Mouse (Mus musculus) stomach, embryonic 15.5 days (tissue): ENCODE measurements around the gene Rapsn. TPM values are rescaled to one million over a fixed set of nuclear protein-coding genes. Genes with fewer than 3 reads are reported as not detected.

Experiments
- ATAC-seq: fragments of 200-750 bp; cut with Nextera tagmentation; 2 replicates; pipeline ENCODE4 v1.8.0; 2017; ENCODE audit warnings: low read depth, moderate number of reproducible peaks, moderate TSS enrichment; ENCODE audit not compliant: insufficient read depth, low FRiP score
- H3K27ac ChIP-seq: fragments of 300-500 bp; sonication (generic); 2 replicates; pipeline ENCODE4 v1.5.1; 2015; ENCODE audit warnings: mild to moderate bottlenecking, inconsistent platforms
- H3K27me3 ChIP-seq: fragments of 300-500 bp; sonication (generic); replicated peaks from 2 replicates; pipeline ENCODE4 v1.6.1; 2015; ENCODE audit warnings: inconsistent platforms
- H3K36me3 ChIP-seq: fragments of 300-500 bp; sonication (generic); 2 replicates; pipeline ENCODE4 v1.6.1; 2015; ENCODE audit warnings: inconsistent platforms
- H3K4me1 ChIP-seq: fragments of 300-500 bp; sonication (generic); 2 replicates; pipeline ENCODE4 v1.6.1; 2015; ENCODE audit warnings: inconsistent platforms
- H3K4me2 ChIP-seq: fragments of 300-500 bp; sonication (generic); 2 replicates; pipeline ENCODE4 v1.6.1; 2015; ENCODE audit warnings: mild to moderate bottlenecking, inconsistent platforms
- H3K4me3 ChIP-seq: fragments of 300-500 bp; sonication (generic); replicated peaks from 2 replicates; pipeline ENCODE4 v1.5.1; 2015; ENCODE audit warnings: inconsistent platforms
- H3K9ac ChIP-seq: fragments of 300-500 bp; sonication (generic); 2 replicates; pipeline ENCODE4 v1.6.1; 2015; ENCODE audit warnings: inconsistent platforms
- H3K9me3 ChIP-seq: fragments of 300-500 bp; sonication (generic); 2 replicates; pipeline ENCODE4 v1.6.1; 2016; ENCODE audit warnings: inconsistent platforms
- WGBS: fragments of 180-500 bp; shearing (Covaris S2); methylation state at CpG from one replicate; pipeline ENCODE4 v1.1.7; 2015; 5-methylcytosine and 5-hydroxymethylcytosine counted together
- polyA plus RNA-seq: library from polyadenylated mRNA; unstranded; fragments of >200 nt; fragmentation: Nextera tagmentation; extraction: Ambion mirVana; gene quantifications from 2 replicates; pipeline ENCODE4 v1.2.1, GENCODE M21; 2015

Rapsn gene
- polyA plus RNA-seq, 1 experiment from 2014 or later, result 2.0 TPM

DNA sequence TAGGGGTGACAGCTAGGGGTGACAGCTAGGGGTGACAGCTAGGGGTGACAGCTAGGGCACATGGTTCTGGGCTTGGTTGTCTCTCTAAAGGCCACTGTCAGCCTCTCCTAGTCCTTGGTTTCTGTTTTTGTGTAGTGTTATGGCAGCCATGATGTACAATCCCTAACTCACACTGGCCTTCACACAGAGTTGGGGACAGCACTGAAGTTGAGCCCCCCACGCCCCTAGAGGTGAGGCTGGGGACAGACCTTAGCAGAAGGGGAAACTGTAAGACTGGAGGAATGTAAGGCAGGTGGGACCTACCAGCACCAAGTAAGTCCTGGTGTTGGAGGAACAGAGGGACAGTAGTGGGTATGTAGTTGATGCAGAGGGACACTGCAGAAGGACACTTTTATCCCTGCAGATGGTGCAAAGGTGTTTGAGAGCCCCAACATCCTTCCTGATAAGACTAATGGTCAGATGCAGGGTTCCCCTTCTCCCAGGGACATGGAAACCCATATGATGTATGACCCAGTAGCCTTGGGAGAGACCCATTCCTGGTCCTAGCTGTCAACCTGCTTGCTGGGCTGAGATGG lies 48.0 kb downstream of the Rapsn start:
- no peak overlapping the region for H3K4me2 ChIP-seq
- no peaks in the 10 kb centered on the region for H3K36me3 ChIP-seq
- no peak overlapping the region for H3K27ac ChIP-seq
- H3K9me3 ChIP-seq, result no peaks in the 10 kb centered on the region
- H3K4me3 ChIP-seq, result no peak overlapping the region
- H3K9ac ChIP-seq, result no peak overlapping the region
- ATAC-seq, result no peak
- H3K27me3 ChIP-seq, result no peaks in the 10 kb centered on the region
- WGBS, result 39% methylated on average over 1 of the region's 1 CpGs
- peaks cover 4% of the 10 kb centered on the region; the same call in 1 of the 2 replicates for H3K4me1 ChIP-seq

DNA sequence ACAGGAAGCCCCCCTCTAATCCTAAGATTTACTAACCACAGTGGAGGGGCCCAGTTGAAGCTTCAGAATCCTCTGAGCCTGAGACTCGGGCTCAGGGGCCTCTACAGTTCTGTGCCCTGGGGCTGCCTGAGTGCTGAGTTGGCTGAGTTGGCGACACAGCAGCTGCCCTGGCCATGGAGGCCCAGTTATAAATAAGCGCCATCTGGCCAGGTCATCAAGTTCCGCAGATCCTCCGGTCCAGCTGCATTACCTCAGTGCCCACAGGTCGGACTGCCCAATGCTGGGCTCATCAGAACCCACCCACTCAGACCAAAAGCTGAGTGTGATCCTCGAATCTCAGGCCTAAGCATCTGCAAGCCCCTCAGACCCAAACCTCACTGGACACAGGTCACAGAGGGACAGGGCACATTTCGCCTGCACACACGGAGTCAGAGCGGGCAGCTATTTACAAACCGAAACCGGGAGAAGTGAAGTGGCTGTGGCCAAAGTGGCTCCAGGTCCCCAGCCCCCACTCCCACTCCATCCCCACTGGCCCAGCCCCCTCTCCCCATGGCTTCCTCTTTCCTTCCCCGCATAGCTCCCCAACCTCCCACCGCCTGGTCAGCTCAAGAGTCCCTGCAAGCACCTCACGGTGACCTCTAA lies 48.9 kb downstream of the Rapsn start:
- Histone ChIP-seq H3K9me3 (no peaks in the 10 kb centered on the region), H3K4me2 (no peak overlapping the region), H3K27ac (no peak overlapping the region), H3K4me1 (no peaks in the 10 kb centered on the region), H3K27me3 (no peaks in the 10 kb centered on the region), H3K36me3 (no peaks in the 10 kb centered on the region), H3K9ac (no peak overlapping the region), H3K4me3 (no peak overlapping the region)
- ATAC-seq, result no peak
- 80% methylated on average over 15 of the region's 15 CpGs for WGBS

DNA sequence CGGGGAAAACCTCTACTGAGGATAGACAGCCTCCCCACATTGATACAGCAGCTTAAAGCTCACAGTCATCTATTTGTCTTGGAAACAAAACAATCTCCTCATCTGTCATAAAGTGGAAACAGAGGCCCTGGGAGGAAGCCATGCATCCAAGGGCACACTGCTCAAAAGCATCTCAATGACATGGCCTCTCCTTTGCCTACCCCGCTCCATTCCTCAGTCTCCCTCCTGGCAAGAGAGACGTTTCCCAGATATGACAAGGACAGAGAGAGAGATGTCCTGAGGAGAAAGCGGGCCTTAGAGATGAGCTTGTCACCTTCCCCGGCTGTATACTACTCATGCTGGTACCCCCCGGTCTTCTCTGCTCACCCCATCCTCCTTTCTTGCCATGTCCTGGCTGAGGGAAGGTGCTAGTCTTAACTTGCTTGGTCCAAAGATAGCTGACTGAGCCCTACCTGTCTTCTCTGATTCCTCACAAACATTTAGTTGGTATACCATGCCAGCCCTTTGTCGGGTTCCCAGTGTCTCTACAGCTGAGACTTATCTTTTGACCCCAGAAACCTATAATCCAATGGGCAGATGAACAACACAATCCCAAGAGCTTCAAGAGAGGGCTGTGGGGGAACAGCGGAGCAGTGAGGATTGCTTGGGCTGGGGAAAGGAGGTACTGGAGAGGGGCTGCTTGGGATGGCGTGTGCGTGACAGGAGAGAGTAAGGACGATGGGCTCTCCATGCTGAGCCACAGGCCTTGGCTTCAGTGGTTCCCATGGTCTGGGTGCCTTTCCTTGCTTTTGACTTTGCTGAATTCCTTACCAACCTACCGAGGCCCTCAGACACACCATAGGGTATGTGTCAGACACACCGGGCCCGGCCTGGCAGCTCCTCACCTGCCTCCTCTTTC lies 50.3 kb downstream of the Rapsn start:
- Histone ChIP-seq H3K27ac (no peak overlapping the region), H3K4me1 (no peaks in the 10 kb centered on the region), H3K27me3 (no peaks in the 10 kb centered on the region), H3K9ac (no peak overlapping the region), H3K9me3 (no peaks in the 10 kb centered on the region), H3K36me3 (no peaks in the 10 kb centered on the region), H3K4me3 (no peak overlapping the region), H3K4me2 (no peak overlapping the region)
- no peak for ATAC-seq
- WGBS, result 87% methylated on average over 14 of the region's 14 CpGs

DNA sequence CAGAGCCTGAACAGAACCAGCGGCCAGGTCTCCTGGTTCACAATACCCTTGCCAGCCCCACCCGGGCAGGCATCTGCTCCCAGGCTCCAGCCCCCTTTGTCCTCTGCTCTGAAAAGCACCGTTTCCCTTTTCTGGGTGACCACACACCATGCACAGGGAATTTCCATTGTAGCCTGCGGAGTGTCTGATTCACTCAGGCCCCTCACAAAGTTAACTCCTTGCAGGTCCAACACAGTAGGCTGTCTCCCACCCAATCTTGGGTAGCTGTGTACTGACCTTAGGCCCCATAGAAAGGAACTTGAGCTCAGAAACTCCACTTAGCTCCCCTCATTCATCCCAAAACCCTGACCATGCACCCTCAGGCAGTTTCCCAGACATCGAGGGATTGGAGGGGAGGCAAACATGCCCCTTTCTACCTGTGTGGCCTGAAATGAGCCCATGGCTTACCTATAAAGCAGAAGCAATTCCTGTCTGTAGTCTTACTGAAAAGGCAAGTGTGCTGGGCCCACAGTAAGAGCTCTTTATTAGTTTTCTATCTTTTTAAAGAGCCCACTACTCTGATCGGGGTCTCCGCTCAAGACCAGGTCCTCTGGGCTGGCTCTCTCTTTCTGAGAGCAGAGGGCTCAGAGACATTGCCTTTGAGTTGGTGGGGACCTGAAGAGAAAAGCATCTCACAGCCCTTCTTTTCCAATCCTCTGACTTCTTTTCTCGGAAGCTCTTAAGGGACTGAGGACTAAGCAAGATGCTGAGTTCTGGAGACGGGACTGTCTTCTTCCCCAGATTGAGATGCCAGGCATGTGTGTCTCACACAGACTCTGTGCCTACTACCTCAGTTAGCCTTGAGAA lies 51.2 kb downstream of the Rapsn start:
- no peak overlapping the region for H3K4me3 ChIP-seq
- WGBS, result 72% methylated on average over 9 of the region's 9 CpGs
- no peaks in the 10 kb centered on the region for H3K9me3 ChIP-seq
- H3K36me3 ChIP-seq, result no peaks in the 10 kb centered on the region
- no peak overlapping the region for H3K27ac ChIP-seq
- H3K4me2 ChIP-seq, result no peak overlapping the region
- H3K4me1 ChIP-seq, result no peaks in the 10 kb centered on the region
- H3K27me3 ChIP-seq, result no peaks in the 10 kb centered on the region
- no peak overlapping the region for H3K9ac ChIP-seq
- no peak for ATAC-seq

DNA sequence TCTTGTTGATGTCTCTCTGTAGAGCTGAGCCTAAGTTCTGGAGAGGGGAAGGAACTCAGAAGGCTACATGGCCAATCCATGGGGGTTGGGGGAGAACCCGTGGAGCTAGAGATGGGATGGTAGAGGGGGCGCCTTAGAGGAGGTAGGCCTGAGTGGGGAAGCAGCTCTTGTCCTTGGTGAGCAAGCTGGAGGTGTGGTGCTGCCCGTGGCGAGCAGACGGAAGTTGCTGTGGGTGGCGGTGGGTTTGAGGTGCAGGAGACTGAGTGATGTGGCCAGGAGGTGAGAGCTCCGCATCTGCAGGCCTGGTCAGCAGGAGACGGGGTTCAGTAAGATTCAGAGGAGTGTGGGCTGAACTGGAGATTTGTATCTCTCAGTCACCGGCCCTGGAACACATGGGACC lies 52.0 kb downstream of the Rapsn start:
- Histone ChIP-seq H3K9ac (no peak overlapping the region), H3K27ac (no peak overlapping the region), H3K4me2 (no peak overlapping the region), H3K36me3 (no peaks in the 10 kb centered on the region), H3K9me3 (no peaks in the 10 kb centered on the region), H3K27me3 (no peaks in the 10 kb centered on the region), H3K4me1 (no peaks in the 10 kb centered on the region), H3K4me3 (no peak overlapping the region)
- WGBS, result 84% methylated on average over 9 of the region's 9 CpGs
- ATAC-seq, result no peak

DNA sequence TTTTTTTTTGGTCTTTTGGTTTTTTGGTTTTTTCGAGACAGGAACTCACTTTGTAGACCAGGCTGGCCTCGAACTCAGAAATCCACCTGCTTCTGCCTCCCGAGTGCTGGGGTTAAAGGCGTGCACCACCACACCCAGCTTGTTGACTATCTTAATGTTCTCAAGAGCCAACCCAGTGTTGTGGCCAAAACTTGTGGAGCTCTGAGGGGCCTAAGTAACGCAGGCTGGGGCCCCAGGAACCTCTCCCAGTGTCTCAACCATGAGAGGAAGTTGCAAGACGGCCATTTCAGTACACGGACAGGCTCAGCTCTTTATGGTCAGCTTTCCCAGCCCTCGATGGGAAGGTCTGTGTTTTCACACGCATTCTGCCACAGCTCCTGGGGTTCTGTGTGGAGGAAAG lies 53.6 kb downstream of the Rapsn start:
- no peak overlapping the region for H3K4me3 ChIP-seq
- H3K27me3 ChIP-seq, result no peaks in the 10 kb centered on the region
- H3K9ac ChIP-seq, result no peak overlapping the region
- 69% methylated on average over 9 of the region's 9 CpGs for WGBS
- no peak overlapping the region for H3K27ac ChIP-seq
- no peak overlapping the region for H3K4me2 ChIP-seq
- no peaks in the 10 kb centered on the region for H3K9me3 ChIP-seq
- no peak for ATAC-seq
- H3K4me1 ChIP-seq, result no peaks in the 10 kb centered on the region
- no peaks in the 10 kb centered on the region for H3K36me3 ChIP-seq

DNA sequence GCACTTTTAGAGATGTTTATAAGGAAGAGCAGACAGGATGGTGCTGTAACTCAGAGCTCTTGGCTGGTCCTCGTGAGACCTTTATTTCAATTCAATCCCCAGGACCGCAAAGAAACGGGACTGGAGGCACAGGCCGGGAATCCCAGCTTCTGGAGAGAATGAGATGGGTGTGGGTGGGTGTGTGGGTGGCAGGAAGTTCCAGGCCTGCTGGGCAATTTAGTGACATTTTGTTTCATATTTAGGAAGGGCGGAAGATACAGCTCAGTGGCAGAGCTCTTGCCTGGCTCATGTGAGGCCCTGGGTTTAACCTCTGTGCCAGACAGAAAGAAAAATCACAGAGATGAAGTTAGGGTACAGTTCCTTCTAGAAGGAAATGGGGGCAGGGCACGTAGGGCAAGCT lies 54.8 kb downstream of the Rapsn start:
- Histone ChIP-seq H3K4me2 (no peak overlapping the region), H3K4me3 (no peak overlapping the region), H3K4me1 (no peaks in the 10 kb centered on the region), H3K27ac (no peak overlapping the region), H3K27me3 (no peaks in the 10 kb centered on the region), H3K36me3 (no peaks in the 10 kb centered on the region), H3K9me3 (no peaks in the 10 kb centered on the region), H3K9ac (no peak overlapping the region)
- ATAC-seq, result no peak
- 67% methylated on average over 6 of the region's 6 CpGs for WGBS

DNA sequence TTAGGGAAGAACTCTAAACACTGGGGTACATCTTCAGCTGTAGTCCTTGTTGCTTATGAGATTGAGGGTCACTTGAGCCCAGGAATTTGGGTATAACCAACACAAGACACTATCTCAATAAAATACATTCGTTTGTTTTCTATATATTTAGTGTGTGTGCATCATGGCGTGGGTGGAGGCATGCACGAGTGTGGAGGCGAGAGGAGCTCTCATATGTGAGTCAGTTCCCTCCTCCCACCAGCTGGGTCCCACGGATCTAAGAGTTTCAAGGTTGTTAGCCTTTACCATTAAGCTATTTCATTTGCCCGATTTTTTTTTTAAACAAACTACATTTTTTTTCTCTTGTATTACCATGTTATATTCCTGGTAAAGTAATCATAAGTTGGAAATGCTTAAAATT lies 55.4 kb downstream of the Rapsn start:
- Histone ChIP-seq H3K27me3 (no peaks in the 10 kb centered on the region), H3K9ac (no peak overlapping the region), H3K9me3 (no peaks in the 10 kb centered on the region), H3K4me3 (no peak overlapping the region), H3K4me2 (no peak overlapping the region), H3K27ac (no peak overlapping the region), H3K4me1 (no peaks in the 10 kb centered on the region), H3K36me3 (no peaks in the 10 kb centered on the region)
- ATAC-seq, result no peak
- WGBS, result 69% methylated on average over 6 of the region's 6 CpGs

Other genes starting within 250 kb of the Rapsn start
- gene Mtch2, start 188.5 kb upstream of the Rapsn start, polyA plus RNA-seq, result 232 and 237 TPM in 2 replicates
- gene C1qtnf4, start 149.8 kb upstream of the Rapsn start, polyA plus RNA-seq, result 10.3 and 13.5 TPM in 2 replicates
- 27.4 and 29.3 TPM in 2 replicates for gene Kbtbd4, start 130.9 kb upstream of the Rapsn start, polyA plus RNA-seq
- 211 and 241 TPM in 2 replicates for gene Ndufs3, start 130.8 kb upstream of the Rapsn start, polyA plus RNA-seq
- 77.6 and 83.4 TPM in 2 replicates for gene Celf1, start 95.2 kb upstream of the Rapsn start, polyA plus RNA-seq
- 225 and 243 TPM in 2 replicates for gene Psmc3, start 18.4 kb downstream of the Rapsn start, polyA plus RNA-seq
- 42.8 and 45.5 TPM in 2 replicates for gene Slc39a13, start 34.8 kb downstream of the Rapsn start, polyA plus RNA-seq
- 9.5 and 13.5 TPM in 2 replicates for gene Spi1, start 46.8 kb downstream of the Rapsn start, polyA plus RNA-seq
- gene Mybpc3, start 82.5 kb downstream of the Rapsn start, polyA plus RNA-seq, result 0.50 and 0.67 TPM in 2 replicates
- gene Madd, start 148.2 kb downstream of the Rapsn start, polyA plus RNA-seq, result 14.2 and 14.3 TPM in 2 replicates
- 4.8 and 6.0 TPM in 2 replicates for gene Nr1h3, start 167.2 kb downstream of the Rapsn start, polyA plus RNA-seq
- 19.8 and 20.8 TPM in 2 replicates for gene Acp2, start 167.3 kb downstream of the Rapsn start, polyA plus RNA-seq
- 18.2 and 18.5 TPM in 2 replicates for gene Ddb2, start 201.4 kb downstream of the Rapsn start, polyA plus RNA-seq
- gene Pacsin3, start 220.3 kb downstream of the Rapsn start, polyA plus RNA-seq, result 42.8 and 43.8 TPM in 2 replicates
- gene Arfgap2, start 229.4 kb downstream of the Rapsn start, polyA plus RNA-seq, result 71.4 and 80.2 TPM in 2 replicates